Mouse (Mus musculus): ENCODE results near the gene Art4. TPM values are rescaled to one million over a fixed set of nuclear protein-coding genes. Genes with fewer than 3 reads are reported as not detected.
A peak's percentile ranks its signal among the peaks of the same experiment; 100 is the strongest.

Gene Art4
- total and polyA plus RNA-seq, 3 experiments = 0.50 to 0.60 TPM; not detected in 1

- no peak for TF ChIP-seq USF2 (IDR thresholded peaks at IDR 0.05; ENCODE audit: borderline replicate concordance in 1 of 2, insufficient read depth in 1 of 2, low read depth in 1 of 2, low read length in 2 of 2)
- TF ChIP-seq SIN3A (IDR thresholded peaks at IDR 0.05; ENCODE audit: low read length) = no peak
- no peak for TF ChIP-seq POLR2AphosphoS5 (IDR thresholded peaks at IDR 0.05; ENCODE audit: borderline replicate concordance, low read depth, low read length)
- 0 out of 4 replicates have a peak, but pooled peaks of 1 of the 2 experiments have one; percentile 9 for TF ChIP-seq EP300 (IDR thresholded peaks at IDR 0.05; ENCODE audit: low read depth in 1 of 2, low read length in 2 of 2)
- no peak for TF ChIP-seq ZC3H11A (IDR thresholded peaks at IDR 0.05; ENCODE audit: low read depth, low read length)
- TF ChIP-seq CHD2 (IDR thresholded peaks at IDR 0.05; ENCODE audit: low read length) = no peak
- no peak for TF ChIP-seq USF1 (IDR thresholded peaks at IDR 0.05; ENCODE audit: low read depth, low read length)
- no peak for TF ChIP-seq MAX (IDR thresholded peaks at IDR 0.05; ENCODE audit: low read length)
- 0 out of 2 replicates have a peak, but pooled peaks have one; percentile 21 for TF ChIP-seq GATA1 (IDR thresholded peaks at IDR 0.05; ENCODE audit: low read depth, low read length)
- no peak for TF ChIP-seq MEF2A (IDR thresholded peaks at IDR 0.05; ENCODE audit: extremely low read depth, insufficient replicate concordance, low read depth, low read length, poor library complexity, severe bottlenecking)
- no peak for TF ChIP-seq GABPA (IDR thresholded peaks at IDR 0.05; ENCODE audit: low read depth, low read length)
- Histone ChIP-seq H3K9me3 (replicated peaks; ENCODE audit: insufficient read depth, low read length) (no peaks in the 10 kb centered on the region), H3K36me3 (ENCODE audit: control insufficient read depth in 1 of 2, insufficient read depth in 2 of 2, low read length in 2 of 2) (peaks cover 0 to 19% of the 10 kb centered on the region in 2 experiments; a peak in 2 of 4 replicates), H3K79me2 (ENCODE audit: control insufficient read depth, insufficient read depth, low read length, poor library complexity) (no peaks in the 10 kb centered on the region), H3K27ac (ENCODE audit: control insufficient read depth, low read depth, low read length) (no peak overlapping the region), H3K4me3 (ENCODE audit: control insufficient read depth in 1 of 2, insufficient read depth in 1 of 2, low read depth in 2 of 2, low read length in 2 of 2) (no peak overlapping the region), H3K27me3 (ENCODE audit: control insufficient read depth in 1 of 2, insufficient read depth in 2 of 2, low read length in 2 of 2) (no peaks in the 10 kb centered on the region), H3K4me1 (ENCODE audit: control insufficient read depth in 1 of 2, insufficient read depth in 2 of 2, low read length in 2 of 2) (peaks cover 3 to 19% of the 10 kb centered on the region in 2 experiments; a peak in 3 of 4 replicates), H3K9ac (ENCODE audit: control insufficient read depth, low read depth, low read length, poor library complexity, severe bottlenecking) (no peak overlapping the region)
- DNase-seq (ENCODE audit: low read depth, low spot score) = no peak
Measured at GRCm38 (mm10) chr6:136902527-136902926, 45.0 kb upstream of the Art4 start.

- Histone ChIP-seq H3K9me3 (replicated peaks; ENCODE audit: insufficient read depth, low read length) (no peaks in the 10 kb centered on the region), H3K4me1 (ENCODE audit: control insufficient read depth in 1 of 2, insufficient read depth in 2 of 2, low read length in 2 of 2) (peaks cover 3 to 19% of the 10 kb centered on the region in 2 experiments; a peak in 3 of 4 replicates), H3K27me3 (ENCODE audit: control insufficient read depth in 1 of 2, insufficient read depth in 2 of 2, low read length in 2 of 2) (no peaks in the 10 kb centered on the region), H3K79me2 (ENCODE audit: control insufficient read depth, insufficient read depth, low read length, poor library complexity) (no peaks in the 10 kb centered on the region), H3K9ac (ENCODE audit: control insufficient read depth, low read depth, low read length, poor library complexity, severe bottlenecking) (no peak overlapping the region), H3K4me3 (ENCODE audit: control insufficient read depth in 1 of 2, insufficient read depth in 1 of 2, low read depth in 2 of 2, low read length in 2 of 2) (no peak overlapping the region), H3K27ac (ENCODE audit: control insufficient read depth, low read depth, low read length) (peak overlapping the region; percentile 22; the same call in 1 of the 2 replicates), H3K36me3 (ENCODE audit: control insufficient read depth in 1 of 2, insufficient read depth in 2 of 2, low read length in 2 of 2) (peaks cover 0 to 19% of the 10 kb centered on the region in 2 experiments; a peak in 2 of 4 replicates)
- DNase-seq (ENCODE audit: low read depth, low spot score) = peak; percentile 45
- TF ChIP-seq TAL1 (IDR thresholded peaks at IDR 0.05; ENCODE audit: low read length) (peak; percentile 23; the same call in 1 of the 2 replicates), ELF1 (IDR thresholded peaks at IDR 0.05; ENCODE audit: low read depth, low read length) (peak; percentile 45; the same call in 1 of the 2 replicates), CHD2 (IDR thresholded peaks at IDR 0.05; ENCODE audit: low read length) (no peak), SMC3 (IDR thresholded peaks at IDR 0.05; ENCODE audit: low read depth, low read length) (no peak)
Measured at GRCm38 (mm10) chr6:136901010-136901409, 43.5 kb upstream of the Art4 start.
